Mouse (Mus musculus): ENCODE measurements at regions not wholly inside any gene's neighbourhood (a gene's known extent, or its start where the extent isn't known, plus 50 kb on each side); places are given as distances from the start of the nearest gene placed in this dataset.

DNA sequence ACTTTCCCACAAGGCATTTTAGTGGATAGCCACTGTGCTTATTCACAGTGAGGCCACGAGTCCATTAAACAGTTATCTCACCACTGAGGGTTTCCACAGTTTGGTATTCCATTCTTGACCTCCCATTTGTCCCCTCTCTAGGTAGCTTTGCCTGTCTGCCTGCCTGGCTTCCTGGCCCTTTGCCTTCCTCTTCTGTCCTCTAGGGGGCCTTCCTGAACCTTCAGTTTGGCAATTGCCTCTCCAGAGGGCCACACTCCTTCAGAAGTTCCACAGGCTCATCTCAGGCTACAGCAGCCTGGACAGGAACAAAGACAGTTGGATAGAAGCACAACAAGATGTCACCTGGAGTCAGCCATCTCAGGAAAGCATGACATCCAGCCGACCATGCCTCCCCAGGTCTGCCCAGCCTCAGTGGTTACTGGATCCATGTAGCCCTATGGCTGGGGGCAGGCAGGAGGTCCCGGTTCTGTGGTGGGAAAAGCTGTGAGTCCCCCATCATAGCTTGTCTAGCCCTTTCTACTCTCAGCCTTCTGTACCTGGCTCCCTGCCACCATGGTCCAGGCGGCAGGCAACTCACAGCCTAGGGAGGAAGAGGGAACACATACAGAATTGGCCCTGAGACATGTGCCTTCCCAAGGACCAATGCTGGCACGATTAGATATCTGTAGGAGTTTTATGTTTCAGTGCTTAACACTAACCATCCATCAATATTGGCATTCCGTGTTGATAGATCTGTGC is 76.0 kb upstream of the Mki67 start:
- no peak for DNase-seq (ENCODE audit: low spot score)
- no peaks in the 10 kb centered on the region for H3K27me3 ChIP-seq (replicated peaks; ENCODE audit: control insufficient read depth, insufficient read depth, low read length)
- WGBS = 72% methylated on average over 6 of the region's 6 CpGs
- no peak for ATAC-seq (replicated peaks; ENCODE audit: low FRiP score, low TSS enrichment, low read depth)
- H3K4me3 ChIP-seq (ENCODE audit: low read depth, low read length) = no peak overlapping the region
- no peaks in the 10 kb centered on the region for H3K36me3 ChIP-seq (ENCODE audit: control insufficient read depth, insufficient read depth, low read length)
- no peak overlapping the region for H3K9ac ChIP-seq (ENCODE audit: low read length)
- no peak overlapping the region for H3K4me2 ChIP-seq (ENCODE audit: low read length)
- H3K9me3 ChIP-seq (ENCODE audit: control insufficient read depth, low read length) = no peaks in the 10 kb centered on the region
- H3K4me1 ChIP-seq (replicated peaks; ENCODE audit: control insufficient read depth, insufficient read depth, low read length) = no peaks in the 10 kb centered on the region
- no peak overlapping the region for H3K27ac ChIP-seq (ENCODE audit: low read depth)

DNA sequence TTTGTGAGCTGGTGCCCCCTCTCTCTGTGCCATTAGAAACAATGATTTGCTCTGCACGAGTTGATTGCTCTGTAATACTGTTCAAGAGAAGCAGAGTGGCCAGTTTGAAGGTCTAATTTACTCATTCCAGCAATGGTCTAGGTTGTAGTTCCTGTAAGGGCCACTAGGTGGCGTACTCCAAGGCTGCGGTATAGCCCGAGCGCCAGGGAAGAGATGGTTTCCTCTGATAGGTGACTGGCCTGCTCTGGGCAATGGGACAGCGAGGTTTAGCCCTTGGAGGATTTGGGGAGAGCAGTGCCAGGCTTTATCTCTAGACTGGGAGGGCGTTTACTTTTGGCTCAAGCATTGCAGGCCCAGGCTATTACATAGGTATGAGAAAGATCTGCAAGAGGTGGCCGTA is 76.8 kb upstream of the Mki67 start:
- no peak overlapping the region for H3K27ac ChIP-seq (ENCODE audit: low read depth)
- H3K9me3 ChIP-seq (ENCODE audit: control insufficient read depth, low read length) = no peaks in the 10 kb centered on the region
- no peaks in the 10 kb centered on the region for H3K36me3 ChIP-seq (ENCODE audit: control insufficient read depth, insufficient read depth, low read length)
- DNase-seq (ENCODE audit: low spot score) (no peak), ATAC-seq (replicated peaks; ENCODE audit: low FRiP score, low TSS enrichment, low read depth) (no peak)
- WGBS = 37% methylated on average over 8 of the region's 8 CpGs
- no peaks in the 10 kb centered on the region for H3K4me1 ChIP-seq (replicated peaks; ENCODE audit: control insufficient read depth, insufficient read depth, low read length)
- H3K27me3 ChIP-seq (replicated peaks; ENCODE audit: control insufficient read depth, insufficient read depth, low read length) = no peaks in the 10 kb centered on the region
- H3K9ac ChIP-seq (ENCODE audit: low read length) = no peak overlapping the region
- H3K4me3 ChIP-seq (ENCODE audit: low read depth, low read length) = no peak overlapping the region
- no peak overlapping the region for H3K4me2 ChIP-seq (ENCODE audit: low read length)

DNA sequence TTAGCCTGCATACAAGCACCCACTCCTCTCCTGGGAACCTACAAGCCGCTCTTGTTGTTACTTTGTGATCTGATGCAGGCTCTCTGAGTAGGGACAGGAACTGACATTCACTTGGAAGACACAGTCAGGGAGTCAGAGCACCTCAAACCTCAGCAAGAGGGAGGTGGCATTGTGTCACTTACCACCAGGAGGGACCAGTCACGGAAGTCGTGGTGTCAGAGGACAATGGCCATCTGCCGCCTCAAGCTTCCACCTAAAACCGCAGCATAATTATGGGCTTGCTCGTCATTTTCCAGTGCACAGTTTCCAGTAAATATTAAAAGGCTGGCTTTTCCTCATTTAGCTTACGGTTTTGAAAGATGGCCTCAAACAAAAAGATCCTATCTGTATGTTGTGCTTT is 78.1 kb upstream of the Mki67 start:
- Histone ChIP-seq H3K4me3 (ENCODE audit: low read depth, low read length) (no peak overlapping the region), H3K27ac (ENCODE audit: low read depth) (no peak overlapping the region), H3K4me1 (replicated peaks; ENCODE audit: control insufficient read depth, insufficient read depth, low read length) (no peaks in the 10 kb centered on the region), H3K36me3 (ENCODE audit: control insufficient read depth, insufficient read depth, low read length) (no peaks in the 10 kb centered on the region), H3K9ac (ENCODE audit: low read length) (no peak overlapping the region), H3K27me3 (replicated peaks; ENCODE audit: control insufficient read depth, insufficient read depth, low read length) (no peaks in the 10 kb centered on the region), H3K4me2 (ENCODE audit: low read length) (no peak overlapping the region), H3K9me3 (ENCODE audit: control insufficient read depth, low read length) (no peaks in the 10 kb centered on the region)
- DNase-seq (ENCODE audit: low spot score) = no peak
- ATAC-seq (replicated peaks; ENCODE audit: low FRiP score, low TSS enrichment, low read depth) = no peak
- 50% methylated on average over 7 of the region's 7 CpGs for WGBS

GRCm38 (mm10) chr7:135794679-135795078 is 78.5 kb upstream of the Mki67 start:
- Histone ChIP-seq H3K9ac (ENCODE audit: low read length) (no peak overlapping the region), H3K27ac (ENCODE audit: low read depth) (no peak overlapping the region), H3K27me3 (replicated peaks; ENCODE audit: control insufficient read depth, insufficient read depth, low read length) (no peaks in the 10 kb centered on the region), H3K4me2 (ENCODE audit: low read length) (no peak overlapping the region), H3K4me1 (replicated peaks; ENCODE audit: control insufficient read depth, insufficient read depth, low read length) (no peaks in the 10 kb centered on the region), H3K4me3 (ENCODE audit: low read depth, low read length) (no peak overlapping the region), H3K9me3 (ENCODE audit: control insufficient read depth, low read length) (no peaks in the 10 kb centered on the region), H3K36me3 (ENCODE audit: control insufficient read depth, insufficient read depth, low read length) (no peaks in the 10 kb centered on the region)
- no peak for DNase-seq (ENCODE audit: low spot score)
- 72% methylated on average over 2 of the region's 2 CpGs for WGBS
- ATAC-seq (replicated peaks; ENCODE audit: low FRiP score, low TSS enrichment, low read depth) = no peak

DNA sequence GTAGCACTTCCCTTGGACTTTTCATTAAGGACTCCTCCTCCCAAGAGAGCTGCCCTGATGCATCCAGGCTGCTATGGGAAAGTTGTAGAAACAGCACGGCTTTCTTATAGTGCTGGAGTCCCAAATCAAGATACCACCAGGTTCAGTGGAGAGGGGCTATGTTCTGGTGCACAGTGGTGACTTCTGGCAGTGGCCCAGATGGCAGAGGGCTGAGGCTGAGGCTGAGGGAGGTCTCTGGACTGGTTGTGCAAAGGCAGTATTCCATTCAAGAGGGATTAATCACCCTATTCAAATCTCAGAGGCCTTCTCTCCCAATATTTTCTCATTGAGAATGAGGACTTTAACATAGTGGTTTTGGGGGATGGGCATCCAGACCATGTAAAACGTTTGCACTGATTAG is 82.3 kb upstream of the Mki67 start:
- Histone ChIP-seq H3K4me2 (ENCODE audit: low read length) (no peak overlapping the region), H3K9me3 (ENCODE audit: control insufficient read depth, low read length) (no peaks in the 10 kb centered on the region), H3K4me3 (ENCODE audit: low read depth, low read length) (no peak overlapping the region), H3K27ac (ENCODE audit: low read depth) (no peak overlapping the region), H3K27me3 (replicated peaks; ENCODE audit: control insufficient read depth, insufficient read depth, low read length) (no peaks in the 10 kb centered on the region), H3K9ac (ENCODE audit: low read length) (no peak overlapping the region), H3K4me1 (replicated peaks; ENCODE audit: control insufficient read depth, insufficient read depth, low read length) (no peaks in the 10 kb centered on the region), H3K36me3 (ENCODE audit: control insufficient read depth, insufficient read depth, low read length) (no peaks in the 10 kb centered on the region)
- 57% methylated on average over 2 of the region's 2 CpGs for WGBS
- DNase-seq (ENCODE audit: low spot score) = no peak
- no peak for ATAC-seq (replicated peaks; ENCODE audit: low FRiP score, low TSS enrichment, low read depth)

DNA sequence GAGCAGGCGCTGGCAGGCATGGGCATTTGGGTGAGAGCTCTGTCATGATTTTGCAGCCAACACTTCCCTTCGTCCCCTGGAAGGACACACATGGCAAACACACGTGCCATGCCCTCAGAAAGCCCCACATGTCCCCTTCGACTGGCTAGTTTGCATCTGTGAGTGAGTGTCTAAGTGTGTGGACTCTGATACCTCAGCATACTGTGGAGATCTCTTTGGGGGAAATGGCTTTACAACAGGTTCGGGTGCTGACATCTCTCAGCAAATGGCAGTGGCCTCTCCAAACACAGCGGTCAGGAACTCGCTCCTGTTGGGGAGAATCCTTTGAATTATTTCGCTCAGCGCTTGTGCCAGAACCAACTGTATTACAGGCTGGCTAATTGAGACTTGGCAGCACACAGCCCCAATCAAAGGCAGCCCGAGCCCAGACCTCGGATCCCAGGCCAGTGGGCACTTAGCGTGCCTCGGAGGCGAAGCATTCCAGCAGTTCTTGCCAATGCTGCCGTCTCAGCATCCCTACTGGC is 86.5 kb upstream of the Mki67 start:
- Histone ChIP-seq H3K9ac (ENCODE audit: low read length) (no peak overlapping the region), H3K27me3 (replicated peaks; ENCODE audit: control insufficient read depth, insufficient read depth, low read length) (no peaks in the 10 kb centered on the region), H3K36me3 (ENCODE audit: control insufficient read depth, insufficient read depth, low read length) (no peaks in the 10 kb centered on the region), H3K4me1 (replicated peaks; ENCODE audit: control insufficient read depth, insufficient read depth, low read length) (no peaks in the 10 kb centered on the region), H3K4me2 (ENCODE audit: low read length) (no peak overlapping the region), H3K4me3 (ENCODE audit: low read depth, low read length) (no peak overlapping the region), H3K9me3 (ENCODE audit: control insufficient read depth, low read length) (no peaks in the 10 kb centered on the region), H3K27ac (ENCODE audit: low read depth) (no peak overlapping the region)
- WGBS = 86% methylated on average over 15 of the region's 15 CpGs
- ATAC-seq (replicated peaks; ENCODE audit: low FRiP score, low TSS enrichment, low read depth) = no peak
- DNase-seq (ENCODE audit: low spot score) = no peak

GRCm38 (mm10) chr7:135804730-135805129 is 88.6 kb upstream of the Mki67 start:
- no peak for ATAC-seq (replicated peaks; ENCODE audit: low FRiP score, low TSS enrichment, low read depth)

GRCm38 (mm10) chr7:135806139-135806538 is 90.0 kb upstream of the Mki67 start:
- H3K4me2 ChIP-seq (ENCODE audit: low read length) = no peak overlapping the region
- H3K4me1 ChIP-seq (replicated peaks; ENCODE audit: control insufficient read depth, insufficient read depth, low read length) = no peaks in the 10 kb centered on the region
- H3K27me3 ChIP-seq (replicated peaks; ENCODE audit: control insufficient read depth, insufficient read depth, low read length) = no peaks in the 10 kb centered on the region
- no peak overlapping the region for H3K9ac ChIP-seq (ENCODE audit: low read length)
- no peaks in the 10 kb centered on the region for H3K36me3 ChIP-seq (ENCODE audit: control insufficient read depth, insufficient read depth, low read length)
- ATAC-seq (replicated peaks; ENCODE audit: low FRiP score, low TSS enrichment, low read depth) = no peak
- no peaks in the 10 kb centered on the region for H3K9me3 ChIP-seq (ENCODE audit: control insufficient read depth, low read length)
- no peak overlapping the region for H3K27ac ChIP-seq (ENCODE audit: low read depth)
- no peak overlapping the region for H3K4me3 ChIP-seq (ENCODE audit: low read depth, low read length)
- DNase-seq (ENCODE audit: low spot score) = no peak
- 67% methylated on average over 8 of the region's 8 CpGs for WGBS

More at GRCm38 (mm10) chr7:135804730-135805129, 88.6 kb upstream of the Mki67 start:
- no peak overlapping the region for H3K9ac ChIP-seq (ENCODE audit: low read length)
- no peak overlapping the region for H3K27ac ChIP-seq (ENCODE audit: low read depth)
- no peak overlapping the region for H3K4me3 ChIP-seq (ENCODE audit: low read depth, low read length)
- no peaks in the 10 kb centered on the region for H3K9me3 ChIP-seq (ENCODE audit: control insufficient read depth, low read length)
- no peaks in the 10 kb centered on the region for H3K27me3 ChIP-seq (replicated peaks; ENCODE audit: control insufficient read depth, insufficient read depth, low read length)
- DNase-seq (ENCODE audit: low spot score) = no peak
- no peaks in the 10 kb centered on the region for H3K36me3 ChIP-seq (ENCODE audit: control insufficient read depth, insufficient read depth, low read length)
- WGBS = 35% methylated on average over 7 of the region's 7 CpGs
- H3K4me2 ChIP-seq (ENCODE audit: low read length) = no peak overlapping the region
- no peaks in the 10 kb centered on the region for H3K4me1 ChIP-seq (replicated peaks; ENCODE audit: control insufficient read depth, insufficient read depth, low read length)

- Histone ChIP-seq H3K9me3 (ENCODE audit: control insufficient read depth, low read length) (no peaks in the 10 kb centered on the region), H3K4me2 (ENCODE audit: low read length) (no peak overlapping the region), H3K27ac (ENCODE audit: low read depth) (no peak overlapping the region), H3K36me3 (ENCODE audit: control insufficient read depth, insufficient read depth, low read length) (no peaks in the 10 kb centered on the region), H3K9ac (ENCODE audit: low read length) (no peak overlapping the region), H3K27me3 (replicated peaks; ENCODE audit: control insufficient read depth, insufficient read depth, low read length) (no peaks in the 10 kb centered on the region), H3K4me3 (ENCODE audit: low read depth, low read length) (no peak overlapping the region), H3K4me1 (replicated peaks; ENCODE audit: control insufficient read depth, insufficient read depth, low read length) (no peaks in the 10 kb centered on the region)
- 85% methylated on average over 7 of the region's 7 CpGs for WGBS
- ATAC-seq (replicated peaks; ENCODE audit: low FRiP score, low TSS enrichment, low read depth) (no peak), DNase-seq (ENCODE audit: low spot score) (no peak)
These were observed 90.5 kb upstream of the Mki67 start for GRCm38 (mm10) chr7:135806673-135807072.

Measured in intestine, embryonic 14.5 days (tissue).